Mouse (Mus musculus) A20 (cell line): ENCODE measurements at regions not wholly inside any gene's neighbourhood (a gene's known extent, or its start where the extent isn't known, plus 50 kb on each side); places are given as distances from the start of the nearest gene placed in this dataset.
"Not testable (repeated sequence)": the region's sequence is repeated elsewhere in the genome, so short reads cannot be mapped to it uniquely, and the experiment has no call there.

Source experiments
- DNase-seq: peaks from one replicate; pipeline ENCODE4 v3.0.0-alpha.2; 2011; ENCODE audit warnings: low read depth, low spot score

GRCm38 (mm10) chr1:189156906-189157305, 149.3 kb upstream of the Kctd3 start:
- DNase-seq: no peak

DNA sequence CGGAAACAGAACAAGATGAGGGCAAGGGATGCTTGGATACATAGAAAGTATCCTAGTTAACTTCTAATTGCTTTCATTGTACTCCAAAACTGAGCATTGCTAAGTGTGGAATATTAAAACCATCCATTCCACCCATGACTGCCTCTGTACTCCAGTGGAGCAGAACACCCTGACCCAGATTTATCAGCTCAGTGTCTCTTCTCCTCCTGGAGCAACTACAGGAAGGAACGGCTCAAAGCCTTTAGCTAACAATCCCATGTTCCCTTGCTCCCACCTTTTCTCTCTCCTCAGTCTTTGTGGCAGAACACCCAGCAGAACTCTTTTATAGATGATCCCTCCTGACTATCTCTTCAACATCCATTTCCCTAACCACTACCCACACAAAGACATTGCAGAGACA, 146.7 kb upstream of the Kctd3 start:
- no peak for DNase-seq

DNA sequence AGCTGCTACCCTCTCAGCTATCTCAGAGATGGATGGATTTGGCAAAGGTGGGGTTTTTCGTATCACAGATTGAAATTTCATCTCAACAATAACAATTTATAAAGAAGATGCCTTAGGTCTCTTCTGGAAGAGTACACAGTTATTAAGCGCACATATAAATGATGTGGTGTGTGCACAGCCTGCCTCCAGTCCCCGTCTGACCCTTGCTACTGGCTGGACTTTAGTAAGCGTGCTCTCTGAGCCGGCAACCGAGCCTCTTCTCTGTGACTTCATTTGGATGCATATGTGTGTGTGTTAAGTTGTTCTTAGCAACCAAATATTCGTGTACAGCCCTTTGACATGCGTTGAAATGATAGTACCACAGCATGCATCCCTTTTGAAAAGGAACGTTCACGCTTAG, 145.5 kb upstream of the Kctd3 start:
- no peak for DNase-seq

- DNase-seq: no peak
Measured at GRCm38 (mm10) chr1:189142982-189143451, 135.4 kb upstream of the Kctd3 start.

- no peak for DNase-seq
Measured at GRCm38 (mm10) chr1:189142551-189142950, 134.9 kb upstream of the Kctd3 start.

DNA sequence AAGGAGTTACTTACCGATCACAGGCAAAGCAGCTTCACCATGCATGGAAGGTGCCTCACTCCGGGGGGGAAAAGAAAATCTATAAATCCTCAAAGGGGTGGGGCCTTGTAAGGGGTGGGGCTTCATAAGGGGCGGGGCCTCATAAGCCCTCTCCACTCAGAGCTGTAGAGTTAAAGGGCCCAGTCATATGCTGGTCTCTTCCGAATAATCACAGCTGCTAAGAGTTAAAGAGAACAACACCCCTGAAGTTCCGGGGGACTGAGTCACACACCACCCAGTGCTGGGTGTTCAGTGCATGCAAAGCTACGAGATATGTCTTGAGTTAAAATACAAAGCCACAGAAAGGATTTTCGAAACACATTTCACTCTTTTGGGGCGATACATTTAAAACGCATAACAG, 134.1 kb upstream of the Kctd3 start:
- DNase-seq: no peak

GRCm38 (mm10) chr1:189136731-189137385, 129.2 kb upstream of the Kctd3 start:
- no peak for DNase-seq

GRCm38 (mm10) chr1:189135826-189136225, 128.2 kb upstream of the Kctd3 start:
- no peak for DNase-seq

DNA sequence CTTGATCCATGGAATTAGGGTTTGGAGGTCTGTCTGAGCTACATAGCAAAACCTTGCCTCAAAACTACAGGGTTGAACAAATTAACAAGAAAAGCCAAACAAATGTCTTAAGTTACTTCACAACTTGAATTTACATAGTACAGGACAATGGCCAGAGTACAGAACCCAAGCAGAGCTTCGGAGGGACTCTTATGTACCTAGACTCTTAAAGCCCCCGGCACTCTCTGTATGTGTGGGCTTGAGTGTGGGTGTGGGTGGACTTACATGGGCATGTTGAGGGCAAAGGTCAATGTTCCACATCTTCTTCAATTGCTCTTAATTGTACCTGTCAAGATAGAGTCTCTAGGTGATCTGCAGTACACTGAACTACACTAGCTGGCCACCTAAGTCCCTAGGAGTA, 121.1 kb upstream of the Kctd3 start:
- no peak for DNase-seq

- not testable (repeated sequence) for DNase-seq
Measured at GRCm38 (mm10) chr1:189128246-189128645, 120.6 kb upstream of the Kctd3 start.

DNA sequence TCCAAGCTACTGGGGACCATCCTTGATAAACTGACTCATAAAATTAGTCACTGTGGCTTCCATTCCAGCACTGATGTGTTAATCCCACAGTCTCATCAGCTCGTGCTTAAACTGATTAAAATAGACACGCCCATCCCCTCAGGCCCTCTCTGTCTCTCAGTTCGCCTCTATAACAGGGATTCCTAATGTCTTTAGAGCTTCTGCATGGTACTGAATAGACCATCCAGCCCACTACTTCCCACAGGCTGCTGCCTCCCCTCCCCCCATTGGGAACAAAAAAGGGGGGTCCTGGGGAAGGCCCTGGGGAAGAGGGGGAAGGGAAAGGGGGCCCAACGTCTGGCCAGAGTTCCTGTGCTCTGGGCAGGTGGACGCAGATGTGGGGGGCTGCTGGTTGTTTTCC, 119.7 kb upstream of the Kctd3 start:
- no peak for DNase-seq

DNA sequence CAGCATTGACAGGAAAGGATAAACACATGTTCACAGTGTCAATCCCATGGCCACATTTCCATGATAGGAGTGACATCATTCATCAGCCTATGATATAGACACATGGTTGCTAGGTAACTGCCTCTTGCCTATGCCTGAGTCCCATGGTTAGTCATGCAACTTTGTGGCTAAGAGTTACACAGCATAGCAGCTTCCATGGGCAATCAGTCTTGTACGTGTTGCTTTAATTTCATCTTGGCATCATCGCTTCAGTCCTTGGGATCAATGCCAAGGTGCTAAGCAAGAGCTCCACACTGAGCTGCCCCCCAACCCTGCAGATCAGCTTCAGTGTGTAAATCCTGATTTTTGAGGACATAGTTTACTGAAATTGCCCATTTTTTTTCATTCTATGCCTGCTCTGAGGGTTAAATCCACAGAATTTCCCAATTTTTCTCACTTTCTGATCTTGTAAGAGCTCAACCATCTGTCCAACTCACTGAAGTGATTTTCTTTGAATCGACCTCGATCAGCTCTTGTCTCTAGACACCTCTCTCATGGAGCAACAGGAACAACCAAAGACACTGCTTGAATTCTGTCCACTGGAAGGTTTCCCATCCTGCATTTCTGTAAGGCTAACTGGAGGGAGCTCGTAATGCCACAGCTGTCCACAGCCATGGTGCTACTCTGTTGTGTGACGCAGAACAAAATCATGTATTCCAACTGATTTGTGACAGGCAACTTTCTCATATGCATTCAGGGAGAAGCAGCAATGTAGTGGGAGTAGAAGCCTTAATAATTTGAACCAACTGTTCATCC, 112.5 kb upstream of the Kctd3 start:
- no peak for DNase-seq

- not testable (repeated sequence) for DNase-seq
Measured at GRCm38 (mm10) chr1:189119005-189119404, 111.4 kb upstream of the Kctd3 start.

GRCm38 (mm10) chr1:189118582-189118981, 110.9 kb upstream of the Kctd3 start:
- no peak for DNase-seq

DNA sequence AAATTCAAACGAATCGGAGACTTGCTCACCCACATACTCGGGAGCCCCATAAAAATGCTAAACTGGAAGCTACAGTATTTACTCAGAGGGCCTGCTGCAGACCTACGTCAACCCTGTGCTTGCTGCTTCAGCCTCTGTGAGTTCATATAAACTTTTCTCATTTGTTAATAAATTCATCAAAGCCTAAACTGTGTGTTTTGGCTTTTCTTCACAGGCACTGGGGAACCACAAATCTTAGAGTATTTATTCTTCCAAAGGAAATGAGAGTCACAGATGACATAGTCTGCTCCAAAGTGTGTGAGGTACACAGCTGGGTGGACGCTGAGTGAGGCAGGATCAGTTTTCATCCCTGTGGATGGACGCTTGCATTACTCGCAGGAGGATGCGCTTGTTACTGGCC, 108.3 kb upstream of the Kctd3 start:
- no peak for DNase-seq

- DNase-seq: peak; percentile 9
Measured at GRCm38 (mm10) chr1:189115279-189115678, 107.6 kb upstream of the Kctd3 start.

GRCm38 (mm10) chr1:189108260-189109035, 100.8 kb upstream of the Kctd3 start:
- DNase-seq: no peak

DNA sequence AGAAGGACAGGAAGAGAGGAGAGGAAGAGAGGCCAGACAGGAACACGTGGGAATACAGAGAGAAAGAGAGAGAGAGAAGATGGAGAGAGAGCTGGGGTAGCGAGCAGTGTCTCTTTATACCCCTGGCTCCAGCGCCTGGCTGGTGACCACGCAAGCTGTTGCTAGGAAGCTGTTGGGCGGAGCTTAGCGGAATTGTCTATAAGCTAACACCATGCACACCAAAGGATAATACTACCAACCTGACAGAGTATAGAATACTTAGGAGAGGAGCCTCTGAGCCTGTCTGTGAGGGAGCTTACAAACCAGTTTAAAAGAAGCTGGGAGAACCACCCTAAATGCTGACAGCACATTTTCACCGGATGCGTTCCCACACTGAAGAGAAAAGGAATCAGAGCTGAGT, 100.2 kb upstream of the Kctd3 start:
- DNase-seq: no peak

- no peak for DNase-seq
Measured at GRCm38 (mm10) chr1:189107156-189107555, 99.5 kb upstream of the Kctd3 start.

DNA sequence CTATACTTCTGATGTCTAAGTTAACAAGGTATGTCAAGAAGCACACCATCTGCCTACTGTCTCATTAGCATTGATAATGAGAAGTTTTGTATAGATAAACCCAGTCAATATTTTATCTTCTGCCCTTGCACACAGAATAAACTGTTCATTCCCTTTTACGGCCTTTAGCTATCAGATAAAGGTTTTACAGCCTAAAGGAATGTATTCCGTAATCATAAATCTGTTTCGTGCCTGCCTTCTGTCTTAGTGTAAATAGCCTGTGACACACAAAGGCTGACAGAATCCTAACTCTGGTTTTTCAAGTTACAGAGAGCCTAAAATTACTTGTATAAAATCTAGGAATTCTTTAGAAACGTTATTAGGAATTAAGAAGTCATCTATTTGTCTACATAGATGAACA, 97.6 kb upstream of the Kctd3 start:
- DNase-seq: no peak

GRCm38 (mm10) chr1:189102781-189103180, 95.1 kb upstream of the Kctd3 start:
- DNase-seq: no peak

DNA sequence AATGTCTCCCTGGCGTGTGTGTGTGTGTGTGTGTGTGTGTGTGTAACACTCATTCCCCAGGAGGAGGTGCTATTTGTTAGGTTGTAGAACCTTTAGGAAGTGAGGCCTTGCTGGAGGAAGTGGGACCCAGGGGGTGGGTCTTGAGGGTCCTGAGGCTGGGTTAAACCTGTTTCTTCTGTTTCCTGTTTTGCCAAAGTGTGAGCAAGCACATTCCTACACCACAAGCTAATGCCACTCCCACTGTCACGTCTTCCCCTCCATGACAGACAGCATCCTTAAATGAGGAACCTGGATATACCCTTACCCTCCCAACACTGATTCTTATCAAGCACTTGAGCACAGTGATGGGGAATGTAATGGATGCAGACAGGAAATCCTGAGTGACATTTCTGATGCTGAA, 91.5 kb upstream of the Kctd3 start:
- DNase-seq: no peak
